Mouse (Mus musculus): ENCODE data around the gene Hint1.
A peak's percentile ranks its signal among the peaks of the same experiment; 100 is the strongest.
"Not testable (repeated sequence)": the region's sequence is repeated elsewhere in the genome, so short reads cannot be mapped to it uniquely, and the experiment has no call there.

Gene Hint1

GRCm38 (mm10) chr11:54866119-54867048 is at the start of gene Hint1:
Gene Hint1 (plus strand): TSS chr11:54866383.
- peak; percentile 74 for DNase-seq (ENCODE audit: low read depth, low spot score)

- no peak for DNase-seq (ENCODE audit: low read depth, low spot score)
Observed at GRCm38 (mm10) chr11:54817449-54817848, 48.7 kb upstream of the Hint1 start.

DNA sequence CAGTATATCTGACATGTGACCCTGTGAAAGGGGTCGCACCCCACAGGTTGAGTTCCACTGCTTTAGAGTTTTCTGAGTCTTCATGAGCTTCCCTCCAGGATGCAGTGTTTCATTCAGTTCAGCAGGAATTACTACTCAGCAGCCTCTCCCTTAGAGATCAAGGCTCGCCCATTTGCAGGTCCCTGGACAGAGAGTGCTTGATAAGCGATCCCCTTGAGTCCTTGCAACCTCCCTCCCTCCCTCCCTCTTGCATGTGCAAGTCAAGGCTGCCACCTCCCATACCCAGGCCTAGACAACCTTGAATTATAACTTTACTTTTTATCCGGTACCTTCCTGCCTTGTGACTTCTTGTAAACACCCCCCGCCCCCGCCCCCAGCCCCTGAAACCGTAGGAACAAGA is 46.7 kb upstream of the Hint1 start:
- DNase-seq (ENCODE audit: low read depth, low spot score): no peak

GRCm38 (mm10) chr11:54823467-54823866 is 42.7 kb upstream of the Hint1 start:
- DNase-seq (ENCODE audit: low read depth, low spot score): no peak

GRCm38 (mm10) chr11:54825774-54826173 is 40.4 kb upstream of the Hint1 start:
- no peak for DNase-seq (ENCODE audit: low read depth, low spot score)

GRCm38 (mm10) chr11:54826819-54827218 is 39.4 kb upstream of the Hint1 start:
- DNase-seq (ENCODE audit: low read depth, low spot score): no peak

DNA sequence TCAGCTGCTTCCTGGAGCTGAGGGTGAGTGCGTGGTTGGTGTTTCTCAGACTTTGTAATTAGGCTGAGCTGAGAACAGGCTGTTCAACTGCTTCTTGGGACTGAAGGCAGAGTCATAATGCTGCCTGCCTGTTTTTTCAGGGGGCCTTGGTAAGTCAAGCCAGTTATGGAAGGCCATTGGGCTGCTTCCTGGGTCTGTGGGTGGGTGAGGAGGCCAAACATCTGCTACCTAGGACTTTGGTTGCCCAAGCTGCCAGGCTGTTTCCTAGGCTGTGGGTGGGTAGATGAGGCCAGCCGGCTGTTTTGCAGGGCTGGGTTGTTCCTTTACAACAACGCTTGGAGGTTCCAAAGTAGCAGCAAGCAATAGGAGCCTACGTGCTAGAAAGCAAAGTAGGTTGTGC is 32.4 kb upstream of the Hint1 start:
- DNase-seq (ENCODE audit: low read depth, low spot score): no peak

DNA sequence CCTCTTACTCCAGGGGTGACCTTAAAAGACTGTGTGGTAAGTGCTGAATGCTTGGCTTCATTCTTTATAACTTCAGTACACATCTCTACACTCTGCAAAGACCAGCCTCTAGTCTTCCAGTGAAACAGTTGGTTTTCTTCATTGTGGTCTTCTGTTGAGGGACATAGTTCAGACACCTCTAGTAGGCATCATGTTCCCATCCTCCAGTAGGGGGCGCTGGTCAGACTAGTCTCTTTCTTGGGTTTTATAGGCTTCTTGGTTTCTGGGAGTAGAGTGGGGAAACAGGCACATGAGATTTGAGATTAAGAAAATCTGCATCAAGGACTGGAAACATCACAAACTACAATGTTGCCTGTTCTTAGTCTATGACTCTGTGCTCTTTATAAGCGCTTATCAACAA is 31.6 kb upstream of the Hint1 start:
- DNase-seq (ENCODE audit: low read depth, low spot score): no peak

GRCm38 (mm10) chr11:54836106-54836505 is 30.1 kb upstream of the Hint1 start:
- no peak for DNase-seq (ENCODE audit: low read depth, low spot score)

GRCm38 (mm10) chr11:54839696-54840095 is 26.5 kb upstream of the Hint1 start:
- no peak for DNase-seq (ENCODE audit: low read depth, low spot score)

DNA sequence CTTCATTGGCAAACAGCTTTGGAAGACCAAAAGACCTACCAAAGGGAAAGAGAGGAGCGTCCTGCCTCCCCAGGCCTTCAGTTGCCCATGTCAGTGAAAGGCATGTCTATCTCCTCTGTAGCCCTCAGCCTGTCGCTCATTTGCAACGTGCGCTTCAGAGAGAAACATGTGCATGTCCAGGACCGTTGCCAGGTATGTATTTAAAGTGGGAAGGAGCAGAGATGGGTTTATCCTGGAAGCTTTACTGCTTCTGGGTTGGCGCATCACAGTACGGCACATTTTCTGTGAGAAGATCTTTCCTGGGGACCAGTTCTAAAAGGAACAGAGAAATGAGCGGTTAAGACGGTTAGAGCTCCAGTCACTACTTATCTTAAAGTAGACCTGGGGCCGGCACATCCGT is 25.3 kb upstream of the Hint1 start:
- no peak for DNase-seq (ENCODE audit: low read depth, low spot score)

- DNase-seq (ENCODE audit: low read depth, low spot score): no peak
Observed at GRCm38 (mm10) chr11:54844424-54844823, 21.8 kb upstream of the Hint1 start.

DNA sequence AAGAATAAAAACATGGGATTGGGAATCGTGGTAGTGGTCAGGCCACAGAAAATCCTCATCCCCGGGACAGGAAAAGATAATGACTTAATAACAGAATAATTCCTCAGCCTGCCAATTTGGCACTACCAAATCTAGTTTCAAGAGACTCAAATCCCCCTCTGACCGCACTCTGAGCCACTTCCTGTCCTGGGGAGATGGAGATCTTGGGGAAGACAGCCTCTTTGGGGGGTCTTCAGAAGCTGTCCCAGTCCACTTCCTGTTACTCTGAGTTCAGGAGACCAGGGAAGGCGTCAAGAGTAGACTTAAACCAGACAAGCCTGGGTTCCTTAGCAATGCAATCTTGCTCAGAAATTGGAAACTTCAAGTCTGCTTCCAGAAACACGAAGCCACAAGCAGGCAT is 21.2 kb upstream of the Hint1 start:
- DNase-seq (ENCODE audit: low read depth, low spot score): no peak

- no peak for DNase-seq (ENCODE audit: low read depth, low spot score)
Observed at GRCm38 (mm10) chr11:54845470-54846442, 20.4 kb upstream of the Hint1 start.

DNA sequence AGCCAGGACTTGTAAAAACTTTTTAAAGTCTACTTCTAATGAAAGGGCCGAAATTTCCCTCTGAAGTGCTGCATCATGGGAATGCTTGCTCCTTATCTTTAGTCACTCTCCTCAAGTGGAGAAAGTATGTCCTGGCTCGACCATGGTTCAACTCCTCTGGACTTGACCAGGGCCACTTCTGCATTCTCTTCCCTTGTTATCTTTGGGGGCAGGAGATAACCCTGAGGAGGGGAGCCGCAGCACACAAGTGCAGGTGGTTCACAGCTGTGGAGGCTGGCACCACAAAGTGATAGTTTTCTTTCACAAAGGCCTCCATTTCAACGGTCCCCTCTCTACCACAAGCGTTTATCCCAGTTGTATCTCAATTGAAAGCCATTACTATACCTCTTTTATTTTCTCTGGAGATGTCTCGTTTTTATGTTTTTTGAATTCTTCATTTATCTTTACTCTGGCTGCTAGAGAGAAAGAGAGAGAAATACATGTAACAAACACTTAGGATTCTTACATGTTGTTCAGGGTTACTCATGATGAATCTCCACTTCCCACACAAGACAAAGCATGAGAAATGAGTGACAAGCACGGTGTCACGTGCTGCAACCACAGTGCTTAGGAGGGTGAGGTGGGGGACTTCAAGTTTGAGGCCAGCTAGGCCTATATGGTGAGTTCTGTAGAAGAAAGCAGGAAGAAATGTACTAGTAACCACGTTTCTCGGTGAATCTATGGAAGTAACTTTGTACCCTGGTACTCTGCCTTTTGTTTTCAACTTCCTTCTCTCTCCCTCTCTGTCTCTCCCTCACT is 16.0 kb upstream of the Hint1 start:
- no peak for DNase-seq (ENCODE audit: low read depth, low spot score)

- no peak for DNase-seq (ENCODE audit: low read depth, low spot score)
Observed at GRCm38 (mm10) chr11:54851656-54852055, 14.5 kb upstream of the Hint1 start.

DNA sequence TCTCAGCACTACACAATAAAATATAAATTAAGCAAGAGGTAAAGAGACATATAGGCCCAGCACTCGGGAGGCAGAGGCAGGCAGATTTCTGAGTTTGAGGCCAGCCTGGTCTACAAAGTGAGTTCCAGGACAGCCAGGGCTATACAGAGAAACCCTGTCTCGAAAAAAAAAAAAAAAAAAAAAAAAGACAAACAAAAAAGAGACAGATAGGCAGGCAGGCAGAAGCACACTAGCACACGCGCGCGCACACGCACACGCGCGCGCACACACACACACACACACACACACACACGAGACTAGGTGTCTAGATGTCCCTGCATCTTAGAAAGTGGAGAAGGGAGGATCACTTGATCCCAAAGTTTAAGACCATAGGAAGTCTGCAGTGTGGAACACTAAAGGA is 7.3 kb upstream of the Hint1 start:
- not testable (repeated sequence) for DNase-seq (ENCODE audit: low read depth, low spot score)

- no peak for DNase-seq (ENCODE audit: low read depth, low spot score)
Observed at GRCm38 (mm10) chr11:54859322-54860165, 6.6 kb upstream of the Hint1 start.

- DNase-seq (ENCODE audit: low read depth, low spot score): peak; percentile 98
Observed at GRCm38 (mm10) chr11:54860256-54861038, 5.7 kb upstream of the Hint1 start, which contains the start of gene Lyrm7. Gene Lyrm7 (minus strand): TSS chr11:54860916.

All from brain, embryonic 18.5 days (tissue).